ENCODE assay signal across 8 mouse cellular contexts in the genomic region with DNA sequence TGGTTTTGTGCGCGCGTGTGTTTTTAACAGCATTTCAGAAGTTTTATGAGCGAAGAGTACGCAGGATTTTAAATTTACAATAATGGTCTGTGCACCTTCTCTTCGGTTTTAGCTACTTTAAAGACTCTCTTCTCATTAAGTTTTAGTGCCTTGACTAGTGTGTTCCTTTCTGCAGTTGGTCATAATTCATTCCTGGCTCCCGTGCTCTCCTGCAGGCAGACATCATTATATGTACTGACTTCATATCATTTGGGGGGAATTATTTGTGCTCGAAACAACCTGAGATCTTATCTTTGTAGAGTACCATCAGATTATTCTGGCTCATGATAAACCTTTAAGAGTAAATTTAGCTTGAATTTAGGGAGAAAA. TPM values are rescaled to one million over a fixed set of nuclear protein-coding genes. Genes with fewer than 3 reads are reported as not detected.
A peak's percentile ranks its signal among the peaks of the same experiment; 100 is the strongest.
DNase-seq lines count a peak whose midpoint lies in the region; ATAC-seq lines count a peak whose summit lies in the region.

No protein-coding gene starts in this region.

- no peak for DNase-seq in heart, postnatal 4 days
- DNase-seq in spleen, postnatal 36 days (ENCODE audit: low spot score in 2 of 2): no peak
- DNase-seq in gastrocnemius, adult 8-10 months (ENCODE audit: low spot score in 2 of 2): no peak

- H3K36me3 ChIP-seq in heart, embryonic 16.5 days (ENCODE audit: control insufficient read depth, insufficient read depth): peaks cover 5% of the 10 kb centered on the region
- H3K36me3 ChIP-seq in embryonic facial prominence, embryonic 15.5 days: peaks cover 30% of the 10 kb centered on the region
- H3K36me3 ChIP-seq in intestine, embryonic 15.5 days: no peaks in the 10 kb centered on the region
- no peaks in the 10 kb centered on the region for H3K36me3 ChIP-seq in midbrain, embryonic 15.5 days (replicated peaks)

- no peaks in the 10 kb centered on the region for H3K27me3 ChIP-seq in heart, embryonic 16.5 days (ENCODE audit: control insufficient read depth, insufficient read depth, low read length)
- H3K27me3 ChIP-seq in embryonic facial prominence, embryonic 15.5 days: peaks cover 7% of the 10 kb centered on the region; the same call in 1 of the 2 replicates
- no peaks in the 10 kb centered on the region for H3K27me3 ChIP-seq in intestine, embryonic 15.5 days (replicated peaks)
- peaks cover 18% of the 10 kb centered on the region for H3K27me3 ChIP-seq in midbrain, embryonic 15.5 days (replicated peaks)

- ATAC-seq in heart, embryonic 16.5 days (replicated peaks; ENCODE audit: extremely low read depth, insufficient read depth, low FRiP score): no peak
- no peak for ATAC-seq in embryonic facial prominence, embryonic 15.5 days (ENCODE audit: insufficient number of reproducible peaks, low FRiP score, low TSS enrichment, low read depth)
- 0 out of 2 replicates have a peak, but pooled peaks have one; percentile 37 for ATAC-seq in intestine, embryonic 15.5 days
- no peak for ATAC-seq in midbrain, embryonic 15.5 days (replicated peaks)
- ATAC-seq in CD4-positive, CD25-positive, alpha-beta regulatory T cell, adult 4 months: no peak

- H3K9me3 ChIP-seq in heart, embryonic 16.5 days (replicated peaks; ENCODE audit: control insufficient read depth, low read length): no peaks in the 10 kb centered on the region
- H3K9me3 ChIP-seq in embryonic facial prominence, embryonic 15.5 days (replicated peaks): no peaks in the 10 kb centered on the region
- H3K9me3 ChIP-seq in intestine, embryonic 15.5 days: no peaks in the 10 kb centered on the region
- no peaks in the 10 kb centered on the region for H3K9me3 ChIP-seq in midbrain, embryonic 15.5 days

- H3K4me1 ChIP-seq in heart, embryonic 16.5 days (ENCODE audit: control insufficient read depth, insufficient read depth, low read length): no peaks in the 10 kb centered on the region; the same call in 1 of the 2 replicates
- H3K4me1 ChIP-seq in embryonic facial prominence, embryonic 15.5 days: peaks cover 14% of the 10 kb centered on the region
- H3K4me1 ChIP-seq in intestine, embryonic 15.5 days (replicated peaks): 0 out of 2 replicates have a peak, but pooled peaks cover 2% of the 10 kb centered on the region
- 0 out of 2 replicates have a peak, but pooled peaks cover 1% of the 10 kb centered on the region for H3K4me1 ChIP-seq in midbrain, embryonic 15.5 days

- peak overlapping the region; percentile 64 for H3K4me2 ChIP-seq in heart, embryonic 16.5 days (ENCODE audit: low read depth, low read length)
- H3K4me2 ChIP-seq in embryonic facial prominence, embryonic 15.5 days (replicated peaks): peak overlapping the region; percentile 51
- H3K4me2 ChIP-seq in intestine, embryonic 15.5 days (replicated peaks): peak overlapping the region; percentile 43
- peak overlapping the region; percentile 54 for H3K4me2 ChIP-seq in midbrain, embryonic 15.5 days

- peak overlapping the region; percentile 44 for H3K4me3 ChIP-seq in heart, embryonic 16.5 days (ENCODE audit: low read length)
- H3K4me3 ChIP-seq in embryonic facial prominence, embryonic 15.5 days (replicated peaks): peak overlapping the region; percentile 32
- H3K4me3 ChIP-seq in intestine, embryonic 15.5 days (replicated peaks): no peak overlapping the region; the same call in 1 of the 2 replicates
- H3K4me3 ChIP-seq in midbrain, embryonic 15.5 days: peak overlapping the region; percentile 27

- no peak overlapping the region; the same call in 1 of the 2 replicates for H3K9ac ChIP-seq in heart, embryonic 16.5 days (ENCODE audit: low read length)
- H3K9ac ChIP-seq in embryonic facial prominence, embryonic 15.5 days: no peak overlapping the region
- H3K9ac ChIP-seq in intestine, embryonic 15.5 days: no peak overlapping the region
- H3K9ac ChIP-seq in midbrain, embryonic 15.5 days: no peak overlapping the region

- 47% methylated on average over 8 of the region's 8 CpGs for WGBS in heart, embryonic 16.5 days
- WGBS in embryonic facial prominence, embryonic 15.5 days: 17% methylated on average over 8 of the region's 8 CpGs
- WGBS in intestine, embryonic 15.5 days: 40% methylated on average over 8 of the region's 8 CpGs
- WGBS in midbrain, embryonic 15.5 days: 67% methylated on average over 8 of the region's 8 CpGs

- H3K27ac ChIP-seq in heart, embryonic 16.5 days (ENCODE audit: low read length): no peak overlapping the region
- no peak overlapping the region for H3K27ac ChIP-seq in embryonic facial prominence, embryonic 15.5 days (replicated peaks)
- H3K27ac ChIP-seq in intestine, embryonic 15.5 days: no peak overlapping the region
- H3K27ac ChIP-seq in midbrain, embryonic 15.5 days: no peak overlapping the region

RNA-seq across cellular contexts. Expression of gene Pex3, which starts 12.1 kb away (rescaled TPM):
- 19.3 and 23.2 TPM in 2 replicates for polyA plus RNA-seq in heart, embryonic 16.5 days (2015; fragmentation: Nextera tagmentation; extraction: Ambion mirVana)
- total RNA-seq in heart, postnatal 4 days (2021): 10 to 100 TPM; 25.1 to 27.7 TPM
- polyA plus RNA-seq in embryonic facial prominence, embryonic 15.5 days (2015; fragmentation: Nextera tagmentation; extraction: Ambion mirVana): 27.2 and 32.8 TPM in 2 replicates
- 19.4 and 21.0 TPM in 2 replicates for polyA plus RNA-seq in intestine, embryonic 15.5 days (2015; fragmentation: Nextera tagmentation; extraction: Ambion mirVana)
- polyA plus RNA-seq in midbrain, embryonic 15.5 days (2015; fragmentation: Nextera tagmentation; extraction: Ambion mirVana): 27.8 TPM in 2 replicates
- total RNA-seq in gastrocnemius, adult 8-10 months (2022): 1 to 10 TPM; 8.5 to 9.7 (median 8.9) TPM
- 10 to 100 TPM; 28.5 to 29.6 TPM for polyA plus RNA-seq in CD4-positive, CD25-positive, alpha-beta regulatory T cell, adult 4 months (2017; shearing (Covaris generic))

RNA-seq across cellular contexts. Expression of gene Adat2, which starts 12.4 kb away (rescaled TPM):
- 2.4 TPM in 2 replicates for polyA plus RNA-seq in heart, embryonic 16.5 days (2015; fragmentation: Nextera tagmentation; extraction: Ambion mirVana)
- total RNA-seq in heart, postnatal 4 days (2021): 1 to 10 TPM; 4.3 to 5.0 TPM
- 4.0 and 4.3 TPM in 2 replicates for polyA plus RNA-seq in embryonic facial prominence, embryonic 15.5 days (2015; fragmentation: Nextera tagmentation; extraction: Ambion mirVana)
- polyA plus RNA-seq in intestine, embryonic 15.5 days (2015; fragmentation: Nextera tagmentation; extraction: Ambion mirVana): 3.3 and 4.0 TPM in 2 replicates
- 1.5 and 2.0 TPM in 2 replicates for polyA plus RNA-seq in midbrain, embryonic 15.5 days (2015; fragmentation: Nextera tagmentation; extraction: Ambion mirVana)
- 1 to 10 TPM; 2.9 to 3.4 (median 3.2) TPM for total RNA-seq in gastrocnemius, adult 8-10 months (2022)
- polyA plus RNA-seq in CD4-positive, CD25-positive, alpha-beta regulatory T cell, adult 4 months (2017; shearing (Covaris generic)): 1 to 10 TPM; 2.4 to 2.8 TPM
